Mouse (Mus musculus) bone marrow, adult 2 months (tissue): ENCODE results near the gene Cpa4.

Experiments used
- CTCF ChIP-seq: fragments of 200-500 bp; IDR thresholded peaks from 2 replicates; pipeline ENCODE4 v1.5.1; 2011; ENCODE audit warnings: low read length, control low read depth; ENCODE audit not compliant: control insufficient read depth, insufficient read depth
- POLR2A ChIP-seq: fragments of 200-500 bp; IDR thresholded peaks from 2 replicates; pipeline ENCODE4 v1.6.1; 2011; ENCODE audit warnings: low read depth, mild to moderate bottlenecking, control low read depth, low read length, borderline replicate concordance; ENCODE audit not compliant: control insufficient read depth

GRCm38 (mm10) chr6:30617020-30617958 is 49.1 kb downstream of the Cpa4 start:
- TF ChIP-seq CTCF: no peak
- TF ChIP-seq POLR2A: no peak
